Mouse (Mus musculus) lung, adult 2 months (tissue): ENCODE measurements around the gene Actr2.

Experiments used
- CTCF ChIP-seq: fragments of 200-500 bp; IDR thresholded peaks from 2 replicates; pipeline ENCODE4 v1.5.1; 2011; ENCODE audit warnings: mild to moderate bottlenecking, low read length, control low read depth; ENCODE audit not compliant: insufficient read depth
- POLR2A ChIP-seq: fragments of 200-500 bp; IDR thresholded peaks from 2 replicates; pipeline ENCODE4 v1.6.1; 2011; ENCODE audit warnings: low read depth, mild to moderate bottlenecking, control low read depth, low read length, borderline replicate concordance; ENCODE audit errors: extremely low read depth

- TF ChIP-seq POLR2A (no peak), CTCF (no peak)
Observed at GRCm38 (mm10) chr11:20106946-20107345, 5.8 kb downstream of the Actr2 start.
